Mouse (Mus musculus) midbrain, embryonic 13.5 days (tissue): ENCODE measurements around the gene Rnf123. TPM values are rescaled to one million over a fixed set of nuclear protein-coding genes. Genes with fewer than 3 reads are reported as not detected.
A peak's percentile ranks its signal among the peaks of the same experiment; 100 is the strongest.

Source experiments
- ATAC-seq: fragments of 200-750 bp; cut with Nextera tagmentation; 2 replicates; pipeline ENCODE4 v1.8.0; 2017; ENCODE audit warnings: mild to moderate bottlenecking, moderate TSS enrichment, moderate library complexity
- H3K27ac ChIP-seq: fragments of 300-500 bp; sonication (generic); 2 replicates; pipeline ENCODE4 v1.5.1; 2015; ENCODE audit warnings: inconsistent platforms, mild to moderate bottlenecking, moderate library complexity
- H3K27me3 ChIP-seq: fragments of 300-500 bp; sonication (generic); 2 replicates; pipeline ENCODE4 v1.6.1; 2015; ENCODE audit warnings: mild to moderate bottlenecking, inconsistent platforms
- H3K36me3 ChIP-seq: fragments of 300-500 bp; sonication (generic); 2 replicates; pipeline ENCODE4 v1.6.1; 2015; ENCODE audit warnings: mild to moderate bottlenecking, inconsistent platforms
- H3K4me1 ChIP-seq: fragments of 300-500 bp; sonication (generic); replicated peaks from 2 replicates; pipeline ENCODE4 v1.6.1; 2015; ENCODE audit warnings: inconsistent platforms
- H3K4me2 ChIP-seq: fragments of 300-500 bp; sonication (generic); replicated peaks from 2 replicates; pipeline ENCODE4 v1.6.1; 2015; ENCODE audit warnings: moderate library complexity, mild to moderate bottlenecking, inconsistent platforms
- H3K4me3 ChIP-seq: fragments of 300-500 bp; sonication (generic); replicated peaks from 2 replicates; pipeline ENCODE4 v1.5.1; 2015; ENCODE audit warnings: mild to moderate bottlenecking, inconsistent platforms
- H3K9ac ChIP-seq: fragments of 300-500 bp; sonication (generic); replicated peaks from 2 replicates; pipeline ENCODE4 v1.6.1; 2015; ENCODE audit warnings: mild to moderate bottlenecking, inconsistent platforms
- H3K9me3 ChIP-seq: fragments of 300-500 bp; sonication (generic); 2 replicates; pipeline ENCODE4 v1.6.1; 2016; ENCODE audit warnings: mild to moderate bottlenecking, inconsistent platforms
- WGBS: fragments of 180-500 bp; shearing (Covaris S2); methylation state at CpG from one replicate; pipeline ENCODE4 v1.1.7; 2015; 5-methylcytosine and 5-hydroxymethylcytosine counted together
- microRNA-seq: library from miRNA; unstranded; fragments of <30 nt; microRNA quantifications from one replicate; pipeline ENCODE4, GENCODE M21; 2016
- polyA plus RNA-seq: library from polyadenylated mRNA; unstranded; fragments of >200 nt; fragmentation: Nextera tagmentation; extraction: Ambion mirVana; gene quantifications from 2 replicates; pipeline ENCODE4 v1.2.1, GENCODE M21; 2015

Gene Rnf123
- polyA plus RNA-seq, 1 experiment from 2014 or later = 46.2 TPM

DNA sequence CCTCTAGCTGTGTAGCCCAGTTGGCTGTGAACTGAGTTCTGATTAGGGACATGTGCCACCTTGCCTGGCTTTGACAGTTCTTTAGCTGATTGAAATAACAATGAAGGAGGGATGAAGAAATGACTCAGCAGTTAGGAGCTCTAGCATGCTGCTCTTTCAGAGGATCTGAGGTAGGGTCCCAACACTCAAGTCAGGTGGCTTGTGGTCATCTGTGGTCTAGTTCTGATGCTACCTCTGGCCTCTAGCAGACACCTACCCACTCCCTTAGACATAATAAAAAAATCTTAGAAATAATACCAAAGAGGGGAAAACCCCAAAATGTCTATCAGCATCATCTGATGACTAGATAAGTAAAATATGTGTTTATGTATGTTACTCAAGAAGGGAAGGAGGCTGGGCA is 72.8 kb downstream of the Rnf123 start:
- H3K4me2 ChIP-seq = no peak overlapping the region
- H3K27me3 ChIP-seq = no peaks in the 10 kb centered on the region
- no peaks in the 10 kb centered on the region for H3K9me3 ChIP-seq
- ATAC-seq = no peak
- peaks cover 7% of the 10 kb centered on the region; the same call in 1 of the 2 replicates for H3K36me3 ChIP-seq
- no peak overlapping the region for H3K27ac ChIP-seq
- no peak overlapping the region for H3K4me3 ChIP-seq
- H3K4me1 ChIP-seq = peaks cover 12% of the 10 kb centered on the region
- H3K9ac ChIP-seq = no peak overlapping the region

DNA sequence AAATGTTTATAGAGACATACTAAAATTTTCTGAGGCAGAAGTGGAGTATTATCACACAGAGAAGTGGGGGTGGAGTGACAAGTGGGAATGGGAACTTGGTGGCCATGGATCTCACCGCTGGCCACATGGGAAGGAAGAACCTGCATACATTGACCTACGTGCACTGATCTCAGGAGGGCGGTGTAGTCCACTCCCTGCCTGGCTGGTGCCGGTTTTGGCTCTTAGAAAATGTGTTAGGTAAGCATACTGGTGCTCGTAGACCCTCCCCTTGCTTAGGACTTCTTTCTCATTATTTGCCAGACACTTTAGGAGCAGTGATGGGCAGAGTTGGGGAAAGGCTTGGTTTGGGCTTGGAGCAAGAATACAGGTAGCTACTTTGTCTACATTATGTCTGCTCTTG is 75.1 kb downstream of the Rnf123 start:
- ATAC-seq = no peak
- Histone ChIP-seq H3K27me3 (no peaks in the 10 kb centered on the region), H3K36me3 (peaks cover 7% of the 10 kb centered on the region; the same call in 1 of the 2 replicates), H3K4me3 (no peak overlapping the region), H3K9ac (no peak overlapping the region), H3K27ac (no peak overlapping the region), H3K9me3 (no peaks in the 10 kb centered on the region), H3K4me1 (peaks cover 33% of the 10 kb centered on the region), H3K4me2 (no peak overlapping the region)
- WGBS = 92% methylated on average over 5 of the region's 5 CpGs

DNA sequence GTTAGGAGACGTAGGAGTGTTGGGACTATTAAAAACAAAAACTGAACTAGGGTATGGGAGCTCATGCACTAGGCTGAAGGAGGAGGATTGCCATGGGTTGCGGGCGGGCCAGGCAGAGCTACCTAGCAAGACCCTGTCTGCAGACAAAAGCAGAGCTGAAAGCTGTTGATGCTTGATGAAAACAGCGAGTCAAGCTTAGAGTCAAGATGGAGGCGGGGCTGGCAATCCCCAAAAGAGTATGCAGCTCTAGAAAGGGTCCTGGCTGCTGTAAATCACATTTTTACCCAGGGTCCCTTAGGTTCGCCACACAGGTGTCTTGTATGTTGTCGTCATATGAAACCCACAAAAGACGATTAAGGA is 79.6 kb downstream of the Rnf123 start:
- no peak for ATAC-seq
- WGBS = 16% methylated on average over 8 of the region's 8 CpGs
- Histone ChIP-seq H3K4me1 (peaks cover 40% of the 10 kb centered on the region), H3K27me3 (no peaks in the 10 kb centered on the region), H3K9ac (peak overlapping the region; percentile 98), H3K27ac (peak overlapping the region; percentile 97), H3K9me3 (no peaks in the 10 kb centered on the region), H3K4me2 (peak overlapping the region; percentile 88), H3K4me3 (peak overlapping the region; percentile 94), H3K36me3 (no peaks in the 10 kb centered on the region)

DNA sequence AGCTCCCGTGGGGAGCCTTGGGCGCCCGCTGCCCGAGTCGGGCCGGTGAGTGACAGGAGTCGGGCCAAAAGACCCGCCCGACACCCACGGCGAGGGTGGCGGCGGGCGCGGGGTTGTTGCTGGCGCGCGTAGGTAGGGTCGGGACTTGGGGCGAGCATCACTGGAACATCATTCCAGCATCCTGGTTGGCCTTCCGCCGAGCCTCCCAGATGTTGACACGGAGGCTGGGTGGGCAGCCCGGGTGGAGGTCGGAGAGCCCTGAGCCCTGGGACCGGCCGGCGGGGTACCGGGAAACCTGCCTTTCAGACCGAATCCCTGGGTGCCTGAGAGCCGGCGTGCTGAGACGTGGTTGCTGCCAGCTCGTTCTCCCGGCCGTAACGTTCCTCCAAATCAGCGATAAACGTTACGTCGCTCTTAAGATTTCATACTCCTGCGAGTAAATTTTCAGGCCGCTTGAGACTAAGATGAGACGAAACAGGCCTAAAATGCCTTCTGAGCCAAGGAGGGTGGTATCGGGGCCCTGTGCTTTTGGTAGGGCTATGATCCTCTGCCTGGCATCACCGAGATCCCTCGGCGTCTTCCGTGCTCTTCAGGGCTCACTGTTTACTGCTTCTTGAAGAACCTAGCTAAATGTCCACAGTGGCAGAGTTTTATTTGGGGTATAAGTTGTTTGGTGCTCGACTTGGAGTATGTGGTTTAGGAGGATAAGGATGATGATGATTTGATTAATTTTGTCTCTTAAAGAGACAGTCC is 80.2 kb downstream of the Rnf123 start:
- H3K9ac ChIP-seq = peak overlapping the region; percentile 98
- peak overlapping the region; percentile 97 for H3K27ac ChIP-seq
- under 1% methylated on average over 50 of the region's 50 CpGs for WGBS
- H3K4me2 ChIP-seq = peak overlapping the region; percentile 88
- peak overlapping the region; percentile 94 for H3K4me3 ChIP-seq
- peaks cover 40% of the 10 kb centered on the region for H3K4me1 ChIP-seq
- no peaks in the 10 kb centered on the region for H3K9me3 ChIP-seq
- ATAC-seq = peak; percentile 70; the same call in 1 of the 2 replicates
- no peaks in the 10 kb centered on the region for H3K27me3 ChIP-seq
- H3K36me3 ChIP-seq = no peaks in the 10 kb centered on the region

DNA sequence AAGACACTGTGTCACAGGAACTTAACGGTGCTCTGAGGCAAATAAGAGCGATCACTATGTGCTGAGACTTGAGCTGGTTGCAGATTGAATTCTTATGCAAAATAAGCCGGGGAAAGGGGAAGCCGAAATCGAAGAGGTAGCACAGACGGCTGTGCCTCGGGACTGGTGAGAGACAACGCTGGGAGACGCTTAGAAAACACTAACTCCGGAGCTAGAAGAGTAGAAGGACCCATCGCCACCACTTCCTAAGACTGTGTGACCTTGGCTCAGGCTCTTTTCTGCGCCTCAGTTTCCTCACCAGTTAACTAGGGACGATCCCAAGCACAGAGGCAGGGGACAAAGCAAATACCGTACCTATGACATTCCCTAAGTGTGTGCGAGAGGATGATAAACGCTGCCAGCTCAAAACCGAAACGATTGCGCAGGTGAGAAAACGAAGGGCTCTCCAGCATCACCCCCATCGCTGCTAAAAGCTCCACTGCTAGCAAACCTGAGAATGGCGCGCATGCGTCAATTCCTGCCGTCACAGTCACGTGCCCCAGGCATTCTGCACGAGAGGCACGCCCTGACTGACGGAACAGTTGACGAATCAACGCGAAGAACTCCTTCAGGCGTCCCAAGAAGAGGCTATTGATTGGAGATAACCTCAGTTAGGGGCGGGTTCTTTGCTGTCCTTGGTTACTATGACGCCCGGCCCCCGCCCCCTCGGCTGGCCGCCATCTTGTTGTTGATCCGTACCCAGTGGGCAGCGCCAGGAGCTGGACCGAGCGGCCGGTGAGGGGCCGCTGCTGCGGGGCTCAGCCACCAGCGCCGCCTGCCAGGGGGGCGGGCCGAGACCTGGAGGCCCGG is 81.0 kb downstream of the Rnf123 start, which contains the start of gene Ip6k1:
Gene Ip6k1, plus strand, starts transcription at position 580 of the 849 bp plus-strand sequence.
- under 1% methylated on average over 51 of the region's 51 CpGs for WGBS

More for the DNA sequence above, 81.0 kb downstream of the Rnf123 start, which contains the start of gene Ip6k1:
- Histone ChIP-seq H3K27ac (peak within 1 kb of the TSS; percentile 97), H3K4me2 (peak within 1 kb of the TSS; percentile 88), H3K4me1 (peaks cover 40% of the 10 kb centered on the region), H3K36me3 (no peaks in the 10 kb centered on the region), H3K27me3 (no peaks in the 10 kb centered on the region), H3K9ac (peak within 1 kb of the TSS; percentile 98), H3K4me3 (peak within 1 kb of the TSS; percentile 94), H3K9me3 (no peaks in the 10 kb centered on the region)
- ATAC-seq = peak; percentile 98

Small RNA genes lying within 50 kb of the gene (microRNA-seq; reads per million reads assigned to microRNA genes)
- gene Gm47303 = not detected
- not detected for gene Mir7088

Other genes with a start within 250 kb of the Rnf123 start
- gene Rbm6, start 210.1 kb downstream of the Rnf123 start, polyA plus RNA-seq = 126 and 132 TPM in 2 replicates
- gene Mon1a, start 195.2 kb downstream of the Rnf123 start, polyA plus RNA-seq = 21.5 and 23.8 TPM in 2 replicates
- 1.2 and 2.3 TPM in 2 replicates for gene Mst1r, start 176.5 kb downstream of the Rnf123 start, polyA plus RNA-seq
- gene Actl11, start 154.9 kb downstream of the Rnf123 start, polyA plus RNA-seq = not detected in 2 replicates
- gene Camkv, start 147.7 kb downstream of the Rnf123 start, polyA plus RNA-seq = 18.9 and 19.9 TPM in 2 replicates
- gene Traip, start 133.2 kb downstream of the Rnf123 start, polyA plus RNA-seq = 15.0 and 15.1 TPM in 2 replicates
- gene Uba7, start 107.8 kb downstream of the Rnf123 start, polyA plus RNA-seq = 3.5 and 4.7 TPM in 2 replicates
- gene Gm20661, start 100.3 kb downstream of the Rnf123 start, polyA plus RNA-seq = 0.66 and 1.3 TPM in 2 replicates
- gene Inka1, start 97.5 kb downstream of the Rnf123 start, polyA plus RNA-seq = 13.2 and 13.5 TPM in 2 replicates
- gene Cdhr4, start 90.8 kb downstream of the Rnf123 start, polyA plus RNA-seq = 1.7 and 1.8 TPM in 2 replicates
- gene Gm20662, start 87.0 kb downstream of the Rnf123 start, polyA plus RNA-seq = 0.36 and 0.95 TPM in 2 replicates
- 97.2 and 107 TPM in 2 replicates for gene Ip6k1, start 80.8 kb downstream of the Rnf123 start, polyA plus RNA-seq
- 18.1 and 18.5 TPM in 2 replicates for gene Gmppb, start 34.1 kb downstream of the Rnf123 start, polyA plus RNA-seq
- gene Amigo3, start 30.2 kb downstream of the Rnf123 start, polyA plus RNA-seq = 3.0 and 3.3 TPM in 2 replicates
- gene Mst1, start 2.9 kb downstream of the Rnf123 start, polyA plus RNA-seq = 0.11 and 0.23 TPM in 2 replicates
- gene Apeh, start 11.3 kb upstream of the Rnf123 start, polyA plus RNA-seq = 56.3 and 62.5 TPM in 2 replicates
- 7.1 and 8.0 TPM in 2 replicates for gene Bsn, start 107.0 kb upstream of the Rnf123 start, polyA plus RNA-seq
- gene Dag1, start 180.6 kb upstream of the Rnf123 start, polyA plus RNA-seq = 50.5 and 57.8 TPM in 2 replicates
- gene Nicn1, start 207.1 kb upstream of the Rnf123 start, polyA plus RNA-seq = 118 TPM in 2 replicates
- gene Amt, start 213.5 kb upstream of the Rnf123 start, polyA plus RNA-seq = 33.6 and 35.5 TPM in 2 replicates
- gene Rhoa, start 222.8 kb upstream of the Rnf123 start, polyA plus RNA-seq = 288 and 306 TPM in 2 replicates
- gene Tcta, start 222.8 kb upstream of the Rnf123 start, polyA plus RNA-seq = 52.6 and 57.5 TPM in 2 replicates